Mouse (Mus musculus): Measurements from ENCODE around the gene Lama1.
"Not testable (repeated sequence)": the region's sequence is repeated elsewhere in the genome, so short reads cannot be mapped to it uniquely, and the experiment has no call there.

Lama1 gene

DNA sequence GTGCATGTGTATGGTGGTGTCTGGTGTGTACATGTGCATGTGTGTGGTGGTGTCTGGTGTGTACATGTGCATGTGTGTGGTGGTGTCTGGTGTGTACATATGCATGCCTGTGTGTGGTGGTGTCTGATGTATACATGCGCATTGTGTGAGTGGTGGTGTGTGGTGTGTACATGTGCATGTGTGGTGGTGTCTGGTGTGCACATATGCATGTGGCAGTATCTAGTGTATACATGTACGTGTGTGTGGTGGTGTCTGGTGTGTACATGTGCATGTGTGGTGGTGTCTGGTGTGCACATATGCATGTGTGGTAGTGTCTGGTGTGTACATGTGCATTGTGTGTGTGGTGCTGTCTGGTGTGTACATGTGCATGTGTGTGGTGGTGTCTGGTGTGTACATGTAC, 144.4 kb downstream of the Lama1 start:
- not testable (repeated sequence) for DNase-seq

DNA sequence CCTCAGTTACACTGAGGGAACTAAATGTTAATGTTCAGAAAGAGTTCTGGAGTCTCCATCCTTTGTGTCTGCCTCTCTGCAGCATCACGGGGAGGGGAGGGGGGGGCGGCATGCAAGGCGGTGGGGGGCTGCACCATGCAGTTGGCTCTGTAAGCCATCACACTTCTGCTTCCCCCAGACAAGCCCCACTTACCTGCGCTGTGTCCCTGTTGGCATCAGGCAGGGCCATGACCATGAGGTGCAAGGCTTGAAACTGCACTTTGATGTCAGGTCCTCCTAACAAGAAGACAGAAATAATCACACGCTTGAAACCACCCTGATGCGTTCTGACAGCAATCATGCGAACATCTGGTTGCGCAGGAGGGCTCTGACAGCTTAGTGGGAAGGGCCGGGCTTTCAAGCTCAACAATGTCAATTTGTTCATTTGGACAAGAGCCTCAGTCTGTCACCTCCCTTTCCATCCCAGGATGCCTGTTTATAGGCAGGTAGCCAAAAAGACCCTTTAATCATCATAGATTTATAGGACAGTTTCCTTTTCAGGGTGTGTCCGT, 164.1 kb downstream of the Lama1 start:
- no peak for DNase-seq

DNA sequence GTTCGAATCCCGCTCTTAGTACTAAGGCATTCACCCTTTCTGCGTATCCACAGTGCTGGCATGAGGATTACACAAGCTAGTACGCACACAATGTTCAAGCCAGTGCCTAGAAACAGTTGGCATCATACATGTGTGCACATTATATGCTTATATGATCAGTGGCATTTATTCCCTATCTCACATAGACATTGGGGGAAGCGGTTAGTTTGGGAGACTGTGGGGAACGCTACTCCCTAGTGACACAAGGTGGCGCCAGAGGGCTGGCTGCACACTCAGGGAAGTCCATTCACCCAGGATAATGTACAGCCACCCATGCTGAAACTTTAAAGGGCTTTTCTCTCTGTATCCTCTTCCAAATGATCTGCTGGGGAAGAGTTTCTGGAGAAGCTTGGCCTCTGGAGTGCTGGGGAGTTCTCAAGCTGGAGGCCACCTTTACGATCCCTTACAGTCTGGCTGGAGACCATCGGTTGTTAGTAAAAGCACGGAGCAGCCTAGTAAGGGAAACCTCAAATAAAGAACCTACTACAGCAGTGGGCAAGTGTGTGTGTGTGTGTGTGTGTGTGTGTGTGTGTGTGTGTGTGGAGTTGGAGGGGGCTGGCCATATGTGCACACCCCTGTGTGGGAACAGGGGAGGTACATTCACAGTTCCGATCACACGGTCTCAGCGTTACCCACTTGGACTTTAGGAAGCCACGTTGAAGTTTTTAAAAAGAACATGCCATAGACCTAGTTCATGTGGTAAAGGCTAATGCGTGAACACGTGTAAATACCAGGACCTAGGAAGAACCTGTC, 164.9 kb downstream of the Lama1 start:
- peak; percentile 81 to 83 for DNase-seq

DNA sequence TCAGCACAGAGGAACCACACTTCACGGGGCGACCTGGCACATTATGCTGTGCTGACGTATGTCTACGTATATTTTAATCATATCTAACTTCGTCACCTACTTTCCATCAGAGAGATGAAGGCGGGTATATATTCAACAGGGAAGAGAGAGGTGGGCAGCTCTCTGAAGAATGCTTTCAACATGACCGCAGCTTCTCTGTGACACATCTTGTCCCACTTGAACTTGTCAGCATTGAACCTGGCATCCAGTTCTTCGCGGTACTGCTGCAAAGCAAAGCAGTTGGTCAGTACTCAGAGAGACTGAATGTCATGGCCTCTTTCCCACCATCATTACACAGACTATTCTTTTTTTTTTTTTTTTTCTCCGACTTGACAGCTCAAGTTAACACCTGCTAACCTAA, 167.3 kb downstream of the Lama1 start:
- no peak for DNase-seq

DNA sequence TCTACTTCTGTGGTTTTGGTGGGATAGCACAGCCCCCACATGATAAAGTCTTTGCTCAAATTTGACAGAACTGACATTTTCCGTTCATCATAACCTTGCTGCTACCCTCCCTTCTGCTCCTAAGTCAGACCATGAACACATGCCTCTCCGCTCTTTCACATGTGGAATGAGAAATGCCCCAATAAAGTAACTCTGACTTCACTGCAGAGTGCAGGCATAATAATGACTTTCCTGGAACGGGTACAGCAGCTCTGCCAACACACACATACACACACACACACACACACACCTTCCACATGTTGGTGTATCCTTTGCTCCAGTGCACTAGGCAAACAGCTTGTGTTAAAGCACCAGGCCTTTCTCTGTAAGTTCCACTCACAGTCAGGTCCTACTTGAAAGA, 167.9 kb downstream of the Lama1 start:
- DNase-seq: no peak

DNA sequence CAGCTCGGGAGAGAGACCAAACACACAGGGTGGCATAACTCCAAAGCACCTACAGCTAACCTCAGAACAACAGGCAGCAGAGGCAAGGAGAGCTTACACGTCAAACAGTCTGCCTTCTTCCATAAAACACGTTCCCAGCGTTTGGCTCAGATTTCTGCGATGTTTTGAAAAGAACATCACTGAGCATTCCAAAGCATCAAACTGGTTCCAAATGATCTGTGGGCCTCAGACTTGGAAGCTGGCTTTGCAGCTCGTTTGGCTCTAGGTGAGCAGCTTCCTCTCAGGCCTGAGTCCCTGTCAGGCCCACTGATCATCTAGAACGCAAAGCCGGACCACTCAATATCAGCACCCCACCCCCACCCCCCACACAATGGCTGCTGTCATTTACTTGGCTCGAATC, 169.0 kb downstream of the Lama1 start:
- no peak for DNase-seq

DNA sequence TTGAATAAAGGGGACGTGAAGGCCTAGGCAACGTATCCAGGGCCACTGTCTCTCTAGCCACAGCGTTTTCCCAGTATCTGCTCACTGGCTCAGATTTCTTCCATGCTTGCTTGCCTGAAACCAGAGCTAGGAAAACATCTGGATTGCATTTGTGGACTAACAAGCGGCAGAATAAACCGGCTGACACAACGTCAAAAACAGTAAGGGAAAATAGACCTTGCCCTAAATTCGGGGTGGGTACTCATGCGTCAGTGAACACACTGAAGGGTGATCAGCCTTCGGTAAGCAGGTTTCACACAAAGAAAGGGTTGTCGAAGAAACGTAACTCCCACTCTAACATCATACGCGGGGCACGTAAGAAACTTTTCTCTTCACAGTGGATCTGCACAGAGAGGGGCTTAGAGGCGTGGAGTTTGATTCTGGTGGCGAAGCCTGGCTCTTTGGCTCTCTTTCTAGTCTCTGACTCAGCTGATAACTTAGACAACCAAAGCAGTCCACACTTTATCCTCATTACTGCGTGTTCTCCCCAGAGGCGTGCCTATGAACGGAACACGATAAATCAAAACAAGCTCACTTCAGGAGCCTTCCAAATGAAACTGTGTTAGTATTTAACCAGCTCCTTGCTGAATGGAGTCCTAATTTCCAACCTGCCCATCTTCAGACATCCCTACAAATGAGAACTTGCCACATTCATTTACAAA, 169.6 kb downstream of the Lama1 start:
- DNase-seq: peak; percentile 19 to 37

DNA sequence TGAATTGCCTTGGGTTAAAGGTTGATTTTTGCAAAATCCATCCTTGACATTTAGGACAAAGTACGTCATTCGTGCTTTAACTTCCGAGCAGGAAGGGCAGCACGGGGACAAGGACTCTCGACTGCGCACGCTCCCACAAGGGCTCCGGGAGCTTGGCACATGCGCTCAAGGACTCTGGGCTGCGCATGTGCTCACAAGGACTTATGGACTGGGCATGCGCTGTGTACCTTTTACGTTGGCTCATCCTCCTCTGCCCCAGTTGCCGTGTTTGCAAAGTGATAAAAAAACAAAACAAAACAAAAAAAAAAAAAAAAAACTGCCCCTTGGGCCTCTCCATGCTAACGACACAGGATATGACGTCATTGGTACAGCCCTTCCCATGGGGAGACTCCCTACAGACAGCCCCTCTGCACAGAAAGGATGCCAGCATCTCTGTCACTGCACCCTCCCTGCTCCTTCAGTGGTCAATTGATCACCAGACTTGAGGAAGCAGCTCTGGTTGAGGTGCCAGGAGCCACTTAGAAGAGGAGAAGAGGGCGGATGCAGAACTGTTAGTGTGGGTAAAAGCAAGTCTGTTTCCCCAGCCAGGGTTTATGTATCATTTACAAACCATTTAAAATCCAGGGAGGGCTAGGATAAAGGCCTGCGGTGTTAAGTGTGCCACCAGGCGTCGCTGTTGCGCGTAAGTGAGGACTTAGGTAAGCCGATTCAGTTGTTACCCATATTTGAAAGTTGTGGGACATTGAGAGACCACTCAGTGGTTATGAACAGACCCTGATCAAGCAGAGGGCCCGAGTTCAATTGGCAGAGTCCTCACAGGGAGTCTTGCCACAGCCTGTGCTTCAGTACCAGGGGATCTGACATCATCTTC, 172.9 kb downstream of the Lama1 start:
- peak; percentile 90 to 91 for DNase-seq
